Mouse (Mus musculus) mouse embryonic stem cell (cell line): ENCODE results near the gene 2700049A03Rik.

Source experiments
- in situ Hi-C, 2 experiments: fragments of 300-500 bp; cut with MboI; formaldehyde crosslinking; loops; 1 replicate in 1 of 2; 3 replicates in 1 of 2; pipeline ENCODE4 v1.14.3; 2019 to 2020; ENCODE audit warnings: low sequenced_read_pairs in 2 of 2, low pct_unique_long_range_greater_than_20kb in 1 of 2, mixed read lengths in 1 of 2; ENCODE audit not compliant: unreplicated experiment in 1 of 2

2700049A03Rik gene

GRCm38 (mm10) chr12:71247191-71247590, 110.5 kb downstream of the 2700049A03Rik start:
- in situ Hi-C loops = no loop called here

GRCm38 (mm10) chr12:71249348-71249747, 112.7 kb downstream of the 2700049A03Rik start:
- in situ Hi-C loops = no loop called here

GRCm38 (mm10) chr12:71252509-71253167, 116.0 kb downstream of the 2700049A03Rik start:
- in situ Hi-C loops = no loop called here

- in situ Hi-C loops = no loop called here
Measured at GRCm38 (mm10) chr12:71254779-71255178, 118.1 kb downstream of the 2700049A03Rik start.

GRCm38 (mm10) chr12:71258196-71258920, 121.7 kb downstream of the 2700049A03Rik start:
- in situ Hi-C loops = no loop called here

- in situ Hi-C loops = no loop called here
Measured at GRCm38 (mm10) chr12:71264211-71264610, 127.6 kb downstream of the 2700049A03Rik start.

GRCm38 (mm10) chr12:71269367-71269766, 132.7 kb downstream of the 2700049A03Rik start:
- in situ Hi-C loops = no loop called here

GRCm38 (mm10) chr12:71271131-71271530, 134.5 kb downstream of the 2700049A03Rik start:
- in situ Hi-C loops = no loop called here

GRCm38 (mm10) chr12:71274519-71275237, 138.0 kb downstream of the 2700049A03Rik start:
- in situ Hi-C loops = no loop called here

- in situ Hi-C loops = no loop called here
Measured at GRCm38 (mm10) chr12:71275906-71276595, 139.4 kb downstream of the 2700049A03Rik start.

GRCm38 (mm10) chr12:71279521-71280262, 143.0 kb downstream of the 2700049A03Rik start:
- in situ Hi-C loops = no loop called here

- in situ Hi-C loops = no loop called here
Measured at GRCm38 (mm10) chr12:71281201-71281768, 144.6 kb downstream of the 2700049A03Rik start.

GRCm38 (mm10) chr12:71285399-71285798, 148.8 kb downstream of the 2700049A03Rik start:
- in situ Hi-C loops = no loop called here

GRCm38 (mm10) chr12:71290460-71290859, 153.8 kb downstream of the 2700049A03Rik start:
- in situ Hi-C loops = no loop called here
